Mouse (Mus musculus) lung, adult 2 months (tissue): ENCODE results near the gene Klhl12.

ENCODE experiments used
- CTCF ChIP-seq: fragments of 200-500 bp; IDR thresholded peaks from 2 replicates; pipeline ENCODE4 v1.5.1; 2011; ENCODE audit warnings: mild to moderate bottlenecking, low read length, control low read depth; ENCODE audit not compliant: insufficient read depth
- POLR2A ChIP-seq: fragments of 200-500 bp; IDR thresholded peaks from 2 replicates; pipeline ENCODE4 v1.6.1; 2011; ENCODE audit warnings: low read depth, mild to moderate bottlenecking, control low read depth, low read length, borderline replicate concordance; ENCODE audit errors: extremely low read depth

DNA sequence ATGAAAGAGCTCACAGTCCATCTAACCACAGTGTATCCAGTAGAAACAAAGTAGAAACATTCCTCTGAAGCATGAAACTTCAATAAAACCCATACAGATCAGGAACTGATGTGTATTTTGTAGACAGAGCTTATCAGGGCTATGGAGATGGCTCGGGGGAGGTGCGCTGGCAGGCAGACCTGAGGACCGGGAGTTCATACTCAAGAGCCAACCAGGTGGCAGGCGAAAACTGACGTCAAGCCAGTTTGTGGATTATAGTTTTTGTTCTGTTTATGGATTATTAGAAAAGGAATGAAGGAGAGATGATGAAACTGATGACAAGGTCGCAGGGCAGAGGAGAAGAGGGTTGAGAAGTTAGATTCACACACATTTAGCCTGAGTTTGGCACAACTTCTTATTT is 14.9 kb upstream of the Klhl12 start:
- no peak for TF ChIP-seq CTCF
- TF ChIP-seq POLR2A = no peak
